Mouse (Mus musculus) left cerebral cortex, postnatal 25 days (tissue): ENCODE results near the gene Serinc3. TPM values are rescaled to one million over a fixed set of nuclear protein-coding genes. Genes with fewer than 3 reads are reported as not detected.

ENCODE experiments used
- DNase-seq, 2 experiments: peaks; one replicate each; pipeline ENCODE4 v3.0.0; 2022; ENCODE audit warnings: low spot score in 2 of 2, mixed read lengths in 1 of 2
- intact Hi-C: fragments of 180-260 bp; cut with DNase I; formaldehyde crosslinking; loops from one replicate; pipeline ENCODE4 v1.15.1; 2025
- total RNA-seq, 2 experiments: library from RNA; stranded (reverse); gene quantifications; 2 replicates each; pipeline ENCODE4 v1.2.3; 2021

The Serinc3 gene
- total RNA-seq, 2 experiments from 2014 or later, result 243 to 244 TPM

GRCm38 (mm10) chr2:163602101-163602971 lies 42.6 kb downstream of the Serinc3 start, which contains the start of gene Ttpal:
Gene Ttpal, plus strand, starts transcription at chr2:163602314.
- peak; percentile 90 to 91 for DNase-seq
- intact Hi-C loops, result loop anchor here (2.0 kb wide), 1 partner anchor 42 kb away; the partner anchor contains the start of gene Serinc3

- intact Hi-C loops, result loop anchor here (1.0 to 2.0 kb wide), 2 partner anchors 43 to 118 kb away; partner anchors contain the start of gene Serinc3
- DNase-seq, result no peak
Measured at GRCm38 (mm10) chr2:163601712-163602100, 43.2 kb downstream of the Serinc3 start.

GRCm38 (mm10) chr2:163601066-163601465 lies 43.9 kb downstream of the Serinc3 start:
- intact Hi-C loops, result loop anchor here (1.0 kb wide), 1 partner anchor 118 kb away; no protein-coding TSS in a partner anchor
- DNase-seq, result no peak

- intact Hi-C loops, result no loop called here
- DNase-seq, result peak in 1 of 2 experiments; percentile 45
Measured at GRCm38 (mm10) chr2:163599226-163599625, 45.7 kb downstream of the Serinc3 start.

GRCm38 (mm10) chr2:163597661-163598060 lies 47.3 kb downstream of the Serinc3 start:
- intact Hi-C loops, result no loop called here

GRCm38 (mm10) chr2:163596873-163597155 lies 48.1 kb downstream of the Serinc3 start:
- DNase-seq, result no peak
- intact Hi-C loops, result no loop called here

More at GRCm38 (mm10) chr2:163597661-163598060, 47.3 kb downstream of the Serinc3 start:
- DNase-seq, result peak; percentile 48 to 63

GRCm38 (mm10) chr2:163596057-163596872 lies 48.7 kb downstream of the Serinc3 start:
- intact Hi-C loops, result no loop called here
- DNase-seq, result no peak

- intact Hi-C loops, result no loop called here
- no peak for DNase-seq
Measured at GRCm38 (mm10) chr2:163595119-163595518, 49.8 kb downstream of the Serinc3 start.

- intact Hi-C loops, result loop anchor here (1.0 kb wide), 1 partner anchor 58 kb away; no protein-coding TSS in a partner anchor
- no peak for DNase-seq
Measured at GRCm38 (mm10) chr2:163593636-163594282, 51.2 kb downstream of the Serinc3 start.

- no peak for DNase-seq
- intact Hi-C loops, result no loop called here
Measured at GRCm38 (mm10) chr2:163592084-163592483, 52.8 kb downstream of the Serinc3 start.

- no peak for DNase-seq
- intact Hi-C loops, result no loop called here
Measured at GRCm38 (mm10) chr2:163590996-163591395, 53.9 kb downstream of the Serinc3 start.

- intact Hi-C loops, result no loop called here
Measured at GRCm38 (mm10) chr2:163590211-163590610, 54.7 kb downstream of the Serinc3 start.

GRCm38 (mm10) chr2:163587506-163587905 lies 57.4 kb downstream of the Serinc3 start:
- intact Hi-C loops, result no loop called here
- no peak for DNase-seq

More at GRCm38 (mm10) chr2:163590211-163590610, 54.7 kb downstream of the Serinc3 start:
- DNase-seq, result no peak

- no peak for DNase-seq
- intact Hi-C loops, result no loop called here
Measured at GRCm38 (mm10) chr2:163586384-163587261, 58.3 kb downstream of the Serinc3 start.

- DNase-seq, result no peak
- intact Hi-C loops, result no loop called here
Measured at GRCm38 (mm10) chr2:163584088-163584426, 60.9 kb downstream of the Serinc3 start.

GRCm38 (mm10) chr2:163583226-163584087 lies 61.5 kb downstream of the Serinc3 start:
- no peak for DNase-seq
- intact Hi-C loops, result no loop called here

- DNase-seq, result no peak
- intact Hi-C loops, result no loop called here
Measured at GRCm38 (mm10) chr2:163580069-163580945, 64.6 kb downstream of the Serinc3 start.
